Mouse (Mus musculus): ENCODE data around the gene Trip6. TPM values are rescaled to one million over a fixed set of nuclear protein-coding genes. Genes with fewer than 3 reads are reported as not detected.

Gene Trip6
- total RNA-seq (2021) = 1 to 10 TPM; 3.7 to 4.1 TPM
- long read RNA-seq, experiment 1, partial matches to known transcripts = 0 of 3 reads
- long read RNA-seq, experiment 1, other reads (novel, unspliced or antisense) = 1 of 3 reads
- long read RNA-seq, experiment 2, transcript Trip6-201 (9 exons, 2,168 nt) = major isoform, 7 of 10 reads
- long read RNA-seq, experiment 2, partial matches to known transcripts = 1 of 10 reads
- long read RNA-seq, experiment 2, other reads (novel, unspliced or antisense) = 2 of 10 reads

DNA sequence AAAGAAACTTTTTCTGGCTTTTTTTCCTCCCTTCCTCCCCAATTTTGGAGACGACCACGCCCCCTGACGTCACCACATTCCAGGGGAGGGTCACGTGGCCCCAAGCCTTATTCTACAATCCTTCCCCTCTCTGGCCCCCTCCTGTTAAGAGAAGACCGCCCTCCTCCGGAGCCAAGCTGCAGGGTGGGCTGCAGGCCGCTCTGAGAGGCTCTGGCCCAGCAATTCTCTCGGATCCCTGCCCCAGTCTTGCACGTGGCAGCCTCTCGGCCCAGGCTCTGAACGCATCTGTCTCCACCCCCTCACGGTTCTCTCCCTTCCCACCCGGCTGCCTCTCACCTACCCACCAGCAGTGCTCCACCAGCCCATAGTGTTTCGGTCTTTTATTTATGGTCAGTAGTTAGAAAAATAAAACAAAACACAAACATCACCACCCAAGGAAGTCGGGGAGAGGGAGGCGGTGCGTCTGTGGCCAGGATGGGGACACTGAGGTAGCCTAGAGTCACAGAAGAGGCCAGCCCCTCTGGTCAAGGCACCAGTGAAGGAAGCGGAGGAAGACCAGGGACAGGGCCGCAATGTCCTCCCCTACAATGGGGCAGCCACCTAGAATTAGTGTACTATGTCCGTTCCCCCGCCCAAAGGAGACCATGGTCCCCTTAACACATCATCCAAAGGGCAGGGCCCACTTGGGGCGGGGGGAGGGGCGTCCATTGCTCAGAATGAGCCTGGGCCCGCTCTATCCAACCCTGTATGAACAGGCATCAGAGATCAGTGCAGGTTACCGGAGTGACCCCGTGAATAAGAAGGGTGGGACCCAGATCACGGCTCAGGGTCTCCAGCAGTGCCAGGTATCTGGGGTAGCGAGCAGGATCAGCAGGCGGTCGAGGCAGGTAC is at the start of gene Trip6:
Gene Trip6, minus strand, starts transcription at position 212 of the 891 bp plus-strand sequence.
- intact Hi-C loops (cut with DNase I) = loop anchor here (5.0 kb wide), 1 partner anchor 188 kb away; the partner anchor contains the start of gene Pop7
- DNase-seq = peak; percentile 89 to 91

DNA sequence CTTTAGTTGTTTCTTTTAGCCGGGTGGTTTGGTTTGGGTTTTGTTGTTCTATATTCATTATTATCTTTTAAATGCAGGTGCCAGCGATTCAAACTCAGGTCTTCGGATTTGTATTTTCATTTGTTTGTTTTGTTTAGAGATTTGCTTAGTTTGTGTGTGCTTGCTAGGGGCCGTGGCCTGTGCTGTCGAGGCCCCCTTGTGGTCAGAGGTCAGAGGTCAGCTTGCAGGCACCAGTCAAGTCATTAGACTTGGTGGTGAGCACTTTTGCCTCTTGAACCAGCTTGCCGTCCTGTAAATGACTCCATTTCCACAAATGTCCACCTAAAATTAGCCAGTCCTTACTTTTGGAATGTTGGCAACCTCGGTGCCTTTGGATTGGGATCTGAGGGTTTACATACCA is 44.2 kb upstream of the Trip6 start:
- DNase-seq = no peak
- intact Hi-C loops (cut with DNase I) = no loop called here

DNA sequence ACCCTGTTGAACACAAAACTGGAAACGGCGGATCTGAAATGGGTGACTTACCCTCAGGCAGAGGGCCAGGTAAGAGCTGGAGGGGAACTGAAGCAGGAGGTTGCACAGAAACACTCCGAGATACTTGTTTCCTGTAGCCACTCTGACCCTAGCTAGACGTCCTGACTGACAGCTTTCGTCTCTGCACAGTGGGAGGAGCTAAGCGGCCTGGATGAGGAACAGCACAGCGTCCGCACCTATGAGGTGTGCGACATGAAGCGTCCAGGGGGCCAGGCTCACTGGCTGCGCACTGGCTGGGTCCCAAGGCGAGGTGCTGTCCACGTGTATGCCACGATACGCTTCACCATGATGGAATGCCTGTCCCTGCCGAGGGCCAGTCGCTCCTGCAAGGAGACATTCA is 39.9 kb upstream of the Trip6 start:
- intact Hi-C loops (cut with DNase I) = no loop called here
- no peak for DNase-seq

DNA sequence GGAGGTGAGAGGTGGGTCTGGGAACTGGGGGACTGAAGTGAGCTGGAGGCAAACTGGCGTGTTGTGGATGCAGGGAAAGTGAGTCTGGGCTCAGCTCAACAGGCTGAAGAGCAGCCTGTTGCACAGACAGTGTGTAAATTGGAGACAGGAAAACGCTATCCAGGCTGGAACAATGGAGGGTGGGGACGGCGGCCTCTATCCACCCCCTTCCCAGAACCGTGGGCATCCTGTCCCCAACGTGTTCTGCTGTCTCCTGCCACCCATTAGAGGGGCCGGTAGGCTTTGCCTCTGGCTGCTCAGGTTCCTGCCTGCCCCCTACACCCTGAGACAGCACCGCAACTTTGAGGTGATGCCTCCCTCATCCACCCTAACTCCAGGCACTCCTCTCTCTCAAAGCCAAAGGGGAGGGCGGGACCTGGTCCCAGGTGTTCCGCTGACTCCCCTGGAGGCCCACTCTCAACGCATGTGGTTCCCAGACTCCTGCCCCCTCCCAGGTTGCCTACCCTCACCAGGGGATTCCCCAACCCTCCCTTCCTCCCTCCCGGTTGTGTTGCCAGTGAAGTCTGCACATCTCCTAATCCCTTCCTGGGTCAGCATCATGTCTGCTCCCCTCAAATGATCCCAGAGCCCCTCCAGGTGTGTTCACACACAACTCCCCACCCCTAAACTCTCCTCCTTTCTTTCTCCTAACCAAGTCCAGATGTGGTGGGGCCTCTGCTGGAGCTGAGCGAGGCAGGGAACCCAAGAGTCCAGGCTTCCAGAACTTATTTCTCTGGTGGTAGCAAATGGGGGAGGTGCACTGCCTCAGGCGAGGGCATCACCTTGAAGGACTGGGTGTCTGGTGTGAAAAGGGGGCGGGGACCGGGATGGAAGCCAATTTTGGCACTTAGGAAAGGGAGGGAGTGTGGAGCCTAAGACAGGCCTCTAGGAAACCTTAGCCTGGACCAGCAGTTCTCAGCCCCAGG is 38.1 kb upstream of the Trip6 start:
- no peak for DNase-seq
- intact Hi-C loops (cut with DNase I) = no loop called here

DNA sequence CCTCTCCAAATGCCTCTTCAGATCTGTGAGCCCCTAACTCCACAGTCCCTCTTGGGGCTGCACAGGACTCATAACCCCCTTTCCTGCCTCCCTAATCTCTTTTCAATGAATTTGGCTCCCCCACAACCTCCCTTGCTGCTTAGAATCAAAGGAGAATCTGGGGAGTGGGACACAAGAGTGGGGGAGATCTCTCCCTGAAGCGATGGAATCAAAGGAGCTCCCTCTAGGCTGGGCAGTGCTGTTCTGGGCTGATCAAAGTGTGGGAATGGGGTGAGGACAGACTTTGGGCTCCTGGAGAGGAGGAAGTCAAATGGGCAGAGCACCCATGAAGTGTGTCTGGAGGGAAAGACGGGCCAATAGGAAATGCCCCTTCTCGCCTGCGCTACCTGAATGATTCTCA is 37.2 kb upstream of the Trip6 start:
- intact Hi-C loops (cut with DNase I) = no loop called here
- DNase-seq = no peak

DNA sequence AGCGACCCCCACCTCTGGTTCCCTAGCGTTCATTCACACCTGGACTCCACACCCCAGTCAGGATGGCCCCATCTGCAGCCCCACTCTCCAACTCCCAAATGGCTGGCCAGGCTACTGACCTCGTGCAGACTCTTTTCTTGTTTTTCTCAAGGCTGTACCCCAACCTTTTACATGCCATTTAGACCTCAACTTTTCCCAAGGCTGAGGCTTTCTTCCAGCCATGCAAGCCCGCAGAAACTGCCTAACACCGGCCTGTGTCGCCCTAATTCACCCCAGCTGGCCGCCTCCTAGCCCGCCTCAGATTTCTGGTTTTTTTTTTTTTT is 36.8 kb upstream of the Trip6 start:
- intact Hi-C loops (cut with DNase I) = no loop called here
- no peak for DNase-seq

DNA sequence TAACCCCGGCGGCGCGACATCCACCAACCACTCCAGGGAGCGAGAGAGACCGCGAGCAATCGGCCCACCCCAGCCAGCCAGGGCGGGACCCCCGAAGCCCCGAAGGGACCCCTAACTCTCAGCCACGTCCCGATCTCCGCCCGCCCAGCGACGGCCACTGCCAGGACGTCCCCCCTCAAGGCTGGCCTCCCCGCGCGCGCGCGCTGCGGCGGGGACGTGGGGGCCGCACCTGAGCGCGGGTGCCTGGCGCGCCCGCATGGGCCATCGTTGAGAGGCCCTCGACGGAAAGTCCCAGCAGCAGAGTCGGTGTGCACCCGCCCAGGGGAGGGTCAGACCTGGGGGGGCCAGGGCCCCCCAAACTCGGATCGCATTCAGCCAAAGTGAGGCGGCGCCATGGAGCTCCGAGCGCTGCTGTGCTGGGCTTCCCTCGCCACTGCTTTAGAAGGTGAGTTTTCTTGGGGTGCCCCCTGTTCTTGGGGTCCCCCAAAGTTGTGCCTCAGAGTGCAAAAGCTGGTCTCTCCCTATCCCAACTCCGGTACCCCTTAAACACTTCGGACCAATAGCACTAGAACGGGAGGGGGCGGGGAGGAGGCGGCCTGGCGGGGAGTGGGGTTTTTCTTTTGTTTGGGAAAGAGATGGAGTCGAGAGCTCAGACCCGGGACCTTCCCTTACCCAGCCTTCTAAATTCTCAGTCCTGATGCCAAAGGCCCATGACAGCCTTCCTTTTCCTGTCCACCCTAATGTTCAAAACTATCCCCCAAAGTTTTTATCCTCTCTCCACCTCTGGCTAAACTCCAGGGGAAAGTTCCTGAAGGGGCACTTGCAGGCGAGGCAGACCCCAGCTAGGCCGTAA is 36.2 kb upstream of the Trip6 start:
- DNase-seq = no peak
- intact Hi-C loops (cut with DNase I) = no loop called here

DNA sequence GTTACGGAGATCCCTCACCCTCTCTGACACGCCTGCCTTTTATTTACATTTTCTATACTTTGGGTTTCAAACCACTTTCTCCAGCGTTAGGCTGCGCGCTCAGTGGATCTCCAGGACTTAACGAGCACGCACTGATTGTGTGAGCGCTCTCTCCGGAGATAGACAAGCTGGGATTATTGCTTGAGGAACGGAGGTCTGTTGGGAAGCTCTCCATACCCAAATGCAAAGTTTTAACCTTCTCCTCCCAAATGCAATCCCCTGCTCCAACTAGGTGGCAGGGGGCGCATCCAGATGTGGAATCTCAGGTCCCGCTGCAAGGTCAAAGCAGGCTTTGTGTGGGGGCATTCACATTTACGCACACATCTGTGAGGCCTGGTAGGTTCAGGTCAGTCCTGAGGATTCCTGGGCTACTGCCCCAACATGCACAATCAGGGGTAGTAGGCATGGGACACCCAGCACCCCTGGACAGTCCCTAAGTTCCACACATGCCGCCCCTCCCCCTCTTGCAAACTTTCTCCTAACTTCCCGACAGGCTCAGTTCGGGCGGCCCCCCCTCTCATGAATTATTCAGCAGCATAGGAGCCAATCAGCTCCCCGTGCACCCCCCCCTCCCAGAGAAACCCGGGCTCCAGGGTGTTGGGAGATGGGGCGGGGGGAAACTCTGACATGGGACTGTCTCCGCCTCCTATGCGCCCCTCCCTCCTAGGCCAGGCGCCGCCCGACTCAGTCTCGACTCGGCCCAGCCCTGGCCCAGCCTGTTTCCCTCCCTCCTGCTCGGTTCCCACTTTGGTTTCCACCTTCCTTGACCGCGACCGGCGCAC is 35.4 kb upstream of the Trip6 start, which contains the start of gene Ephb4:
Gene Ephb4, plus strand, starts transcription at position 726 of the 821 bp plus-strand sequence.
- intact Hi-C loops (cut with DNase I) = no loop called here
- DNase-seq = peak; percentile 85 to 91

DNA sequence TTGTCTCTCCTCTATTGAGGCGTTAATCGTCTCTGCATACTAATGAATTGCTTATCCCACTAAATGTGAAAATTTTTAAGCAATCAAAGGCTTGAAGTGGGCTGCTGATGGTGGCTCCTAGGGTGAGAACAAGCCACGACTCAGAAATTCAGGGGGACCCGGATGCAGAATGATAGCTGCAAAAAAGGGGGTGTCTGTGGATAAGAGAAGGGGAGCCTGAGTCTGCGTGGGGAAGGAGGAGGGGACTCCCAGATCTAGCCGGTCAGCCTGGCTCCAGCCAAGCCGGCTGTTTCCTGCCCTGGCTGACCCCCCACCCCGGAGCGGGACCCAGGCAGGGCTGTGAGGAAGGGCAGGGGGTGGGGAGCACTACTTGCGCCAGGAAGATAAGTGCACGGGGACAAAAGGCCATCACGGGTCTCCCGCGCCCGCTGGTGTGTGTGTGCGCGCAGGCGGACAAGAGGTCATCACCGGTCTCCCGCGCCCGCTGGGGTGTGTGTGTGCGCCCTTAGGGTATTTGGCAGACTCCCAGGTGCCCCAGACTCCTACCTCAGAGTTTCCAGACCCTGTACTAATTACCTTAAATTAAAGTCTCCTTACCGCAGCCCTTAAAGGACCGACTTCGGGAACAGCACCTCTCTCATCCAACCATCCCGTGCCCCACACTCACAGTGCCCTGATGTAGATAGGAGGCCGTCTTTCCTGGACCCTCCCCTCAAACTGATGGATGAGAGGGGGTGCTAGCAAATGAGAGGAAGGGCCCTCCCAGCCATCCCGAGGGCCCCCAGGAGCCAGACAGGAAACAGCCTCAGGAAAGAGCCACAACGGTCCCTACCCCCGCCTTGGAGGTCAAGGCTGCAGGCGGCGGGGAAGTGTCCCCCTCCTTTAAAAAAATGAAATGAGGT is 34.5 kb upstream of the Trip6 start:
- peak; percentile 29 to 55 for DNase-seq
- intact Hi-C loops (cut with DNase I) = no loop called here

DNA sequence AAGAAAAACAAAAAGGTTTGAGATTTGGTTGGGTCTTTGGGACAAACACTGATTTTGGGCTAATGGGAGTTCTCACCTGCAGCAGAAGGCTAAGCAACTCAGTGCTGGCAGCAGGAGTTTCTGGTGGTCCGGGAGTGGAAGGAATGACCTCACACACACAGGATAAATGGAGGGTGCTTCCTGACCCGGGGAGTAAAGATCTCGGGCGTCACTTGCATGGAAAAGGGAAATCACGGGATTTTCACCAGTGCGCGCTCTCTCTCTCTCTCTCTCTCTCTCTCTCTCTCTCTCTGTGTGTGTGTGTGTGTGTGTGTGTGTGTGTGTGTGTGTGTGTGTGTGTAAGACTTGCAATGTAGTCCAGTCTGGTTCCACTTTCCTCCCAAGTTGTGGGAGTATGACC is 33.7 kb upstream of the Trip6 start:
- intact Hi-C loops (cut with DNase I) = no loop called here
- no peak for DNase-seq

DNA sequence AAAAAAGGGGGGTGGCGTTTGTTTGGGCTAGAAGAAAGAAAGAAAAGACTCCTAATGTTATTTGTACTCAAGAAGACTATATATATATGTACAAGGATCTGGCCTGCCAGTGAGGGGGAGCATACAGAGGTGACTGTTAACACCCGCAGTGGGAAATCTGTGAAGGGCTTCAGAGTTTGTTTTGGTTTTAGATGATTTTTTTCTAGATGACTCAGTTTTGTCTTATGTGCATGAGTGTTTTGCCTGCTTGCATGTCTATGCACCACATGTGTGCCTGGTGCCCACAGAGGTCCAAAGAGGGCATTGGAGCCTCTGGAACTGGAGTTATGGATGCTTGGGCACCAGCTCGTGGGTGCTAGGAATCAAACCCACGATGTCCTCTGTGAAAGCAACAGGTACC is 32.8 kb upstream of the Trip6 start:
- no peak for DNase-seq
- intact Hi-C loops (cut with DNase I) = no loop called here

DNA sequence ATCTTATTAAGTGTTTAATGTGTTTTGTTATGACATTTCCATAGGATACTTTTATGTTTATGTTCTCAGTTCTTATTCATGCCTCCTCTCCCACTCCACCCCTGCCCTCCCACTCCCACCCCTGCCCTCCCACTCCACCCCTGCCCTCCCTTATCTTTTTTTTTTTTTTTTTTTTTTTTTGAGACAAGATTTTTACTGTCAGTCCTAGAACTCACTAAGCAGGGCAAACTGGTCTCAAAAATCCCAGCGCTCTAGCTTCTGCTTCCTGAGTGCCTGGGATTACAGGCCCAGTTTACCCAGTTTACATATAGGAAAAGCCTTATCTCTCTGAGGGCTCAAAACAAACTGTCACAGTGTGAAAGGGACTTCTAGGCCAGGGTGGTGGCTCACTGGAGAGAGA is 32.2 kb upstream of the Trip6 start:
- DNase-seq = no peak
- intact Hi-C loops (cut with DNase I) = no loop called here

DNA sequence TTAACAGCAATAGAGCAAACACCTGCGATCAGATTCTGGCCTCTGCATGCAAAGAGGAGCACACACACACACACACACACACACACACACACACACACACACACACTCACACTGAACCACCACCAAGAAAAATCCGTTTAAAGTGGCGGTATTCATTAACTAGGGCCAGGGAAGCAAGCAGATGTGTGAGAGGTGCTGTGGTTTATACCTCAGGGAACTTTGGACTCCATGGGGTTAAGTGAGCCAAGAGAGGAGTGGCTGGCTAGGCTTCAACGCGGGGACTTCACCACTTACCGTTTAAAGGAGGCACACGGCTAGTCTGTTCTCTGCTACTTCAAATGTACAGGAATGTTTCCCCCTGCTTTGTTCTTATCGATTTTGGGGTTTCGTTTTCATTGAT is 31.6 kb upstream of the Trip6 start:
- no peak for DNase-seq
- intact Hi-C loops (cut with DNase I) = no loop called here

DNA sequence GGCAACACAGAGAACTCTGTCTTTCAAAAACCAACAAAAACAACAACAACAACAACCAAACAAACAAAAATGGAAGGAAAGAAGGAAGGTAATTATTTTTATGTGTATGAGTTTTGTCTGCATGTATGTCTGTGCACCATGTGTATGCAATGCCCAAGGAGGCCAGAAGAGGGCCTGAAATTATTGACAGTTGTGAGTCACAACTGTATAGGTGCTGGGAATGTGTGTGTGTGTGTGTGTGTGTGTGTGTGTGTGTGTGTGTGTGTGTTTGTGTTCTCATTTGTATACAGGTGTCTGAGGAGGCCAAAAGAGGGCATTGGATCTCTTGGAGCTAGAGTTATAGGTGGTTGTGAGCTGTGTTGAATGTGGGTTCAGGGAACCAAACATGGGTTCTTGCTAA is 29.7 kb upstream of the Trip6 start:
- no peak for DNase-seq
- intact Hi-C loops (cut with DNase I) = loop anchor here (5.0 kb wide), 1 partner anchor 433 kb away; the partner anchor contains the start of gene Ppp1r35

DNA sequence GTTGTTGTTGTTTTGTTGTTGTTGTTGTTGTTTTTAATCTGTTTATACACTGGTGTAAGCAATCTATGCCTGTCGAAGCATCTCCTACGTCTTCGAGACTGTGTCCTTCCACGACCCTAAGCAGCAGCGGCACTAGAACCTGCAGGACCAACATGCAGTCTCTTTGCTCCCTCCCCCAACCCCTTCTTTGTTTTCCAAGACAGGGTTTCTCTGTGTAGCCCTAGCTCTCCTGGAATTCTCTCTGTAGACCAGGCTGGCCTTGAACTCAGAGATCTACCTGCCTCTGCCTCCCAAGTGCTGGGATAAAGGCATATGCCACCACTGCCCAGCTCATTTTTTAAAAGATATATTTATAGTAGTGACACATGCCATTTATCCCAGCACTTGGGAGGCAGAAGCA is 29.2 kb upstream of the Trip6 start:
- DNase-seq = no peak
- intact Hi-C loops (cut with DNase I) = loop anchor here (5.0 kb wide), 1 partner anchor 434 kb away; the partner anchor contains the start of gene Ppp1r35

DNA sequence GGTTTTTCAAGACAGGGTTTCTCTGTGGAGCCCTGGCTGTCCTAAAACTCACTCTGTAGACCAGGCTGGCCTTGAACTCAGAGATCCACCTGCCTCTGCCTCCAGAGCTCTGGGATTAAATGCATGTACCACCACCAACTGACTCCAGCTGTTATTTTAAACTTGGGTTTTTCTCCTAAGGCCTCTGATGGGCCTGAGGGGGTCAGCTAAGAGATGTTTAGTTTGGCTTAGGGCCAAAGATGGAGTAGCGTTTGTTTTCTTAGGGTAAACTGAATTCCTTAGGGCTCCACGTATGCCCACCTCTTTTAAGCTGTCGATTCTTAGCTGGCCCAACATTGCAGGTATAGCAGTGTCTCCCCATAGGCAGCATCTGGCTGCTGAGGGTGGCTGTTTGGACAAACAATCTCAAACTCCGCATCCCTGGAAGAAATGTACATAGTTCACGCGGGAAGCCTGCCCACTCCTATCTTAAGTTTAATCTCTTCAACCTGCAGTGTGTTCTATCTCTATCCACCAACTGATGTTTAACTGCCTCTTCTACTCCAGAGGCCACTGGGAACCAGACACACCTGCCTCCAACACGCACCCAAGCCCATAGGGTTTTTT is 28.3 kb upstream of the Trip6 start:
- intact Hi-C loops (cut with DNase I) = loop anchor here (5.0 kb wide), 1 partner anchor 435 kb away; the partner anchor contains the start of gene Ppp1r35
- DNase-seq = no peak

DNA sequence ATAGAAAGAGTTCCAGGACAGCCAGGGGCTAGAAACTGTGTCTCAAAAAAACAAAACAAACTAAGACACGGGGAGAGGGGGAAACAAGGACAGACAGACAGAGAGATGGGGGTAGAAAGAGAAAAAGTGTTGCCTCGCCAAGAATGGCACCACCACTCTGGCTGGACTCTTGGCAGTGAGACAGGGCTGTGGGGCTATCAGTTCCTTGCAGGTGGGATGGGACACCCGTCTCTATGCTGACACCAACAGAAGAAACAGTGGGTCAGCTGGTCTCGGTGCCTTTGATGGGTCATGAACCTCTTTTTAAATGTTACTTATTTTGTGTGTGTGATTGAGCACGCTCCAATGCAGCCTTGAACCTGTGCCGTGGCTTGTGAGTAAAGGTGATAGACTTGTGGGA is 26.0 kb upstream of the Trip6 start:
- DNase-seq = no peak
- intact Hi-C loops (cut with DNase I) = loop anchor here (5.0 kb wide), 1 partner anchor 437 kb away; the partner anchor contains the start of gene Ppp1r35
